Mouse (Mus musculus) kidney, postnatal 0 days (tissue): ENCODE data around the gene Dzank1. TPM values are rescaled to one million over a fixed set of nuclear protein-coding genes. Genes with fewer than 3 reads are reported as not detected.

Source experiments
- ATAC-seq: fragments of 200-750 bp; cut with Nextera tagmentation; replicated peaks from 2 replicates; pipeline ENCODE4 v1.8.0; 2017; ENCODE audit warnings: low read depth, moderate number of reproducible peaks, moderate TSS enrichment, moderate library complexity; ENCODE audit not compliant: low FRiP score
- DNase-seq: peaks from one replicate; pipeline ENCODE4 v3.0.0-alpha.2; 2016; ENCODE audit warnings: low spot score
- H3K27ac ChIP-seq: fragments of 300-500 bp; sonication (generic); 2 replicates; pipeline ENCODE4 v1.5.1; 2014; ENCODE audit warnings: mild to moderate bottlenecking
- H3K27me3 ChIP-seq: fragments of 300-500 bp; sonication (generic); 2 replicates; pipeline ENCODE4 v1.6.1; 2014; ENCODE audit warnings: low read length, mixed read lengths; ENCODE audit not compliant: insufficient read depth
- H3K36me3 ChIP-seq: fragments of 300-500 bp; sonication (generic); 2 replicates; pipeline ENCODE4 v1.6.1; 2014; ENCODE audit warnings: low read length, mixed read lengths; ENCODE audit not compliant: insufficient read depth
- H3K4me1 ChIP-seq: fragments of 300-500 bp; sonication (generic); replicated peaks from 2 replicates; pipeline ENCODE4 v1.6.1; 2014; ENCODE audit warnings: antibody characterized with exemption, low read length, mixed read lengths; ENCODE audit not compliant: insufficient read depth
- H3K4me2 ChIP-seq: fragments of 300-500 bp; sonication (generic); 2 replicates; pipeline ENCODE4 v1.6.1; 2014; ENCODE audit warnings: mild to moderate bottlenecking, low read length, moderate library complexity, mixed read lengths
- H3K4me3 ChIP-seq: fragments of 300-500 bp; sonication (generic); replicated peaks from 2 replicates; pipeline ENCODE4 v1.5.1; 2014; ENCODE audit warnings: low read depth, low read length
- H3K9ac ChIP-seq: fragments of 300-500 bp; sonication (generic); 2 replicates; pipeline ENCODE4 v1.6.1; 2014; ENCODE audit warnings: low read depth, low read length
- H3K9me3 ChIP-seq: fragments of 300-500 bp; sonication (generic); replicated peaks from 2 replicates; pipeline ENCODE4 v1.6.1; 2016; ENCODE audit warnings: low read length, inconsistent platforms, mixed read lengths
- CTCF ChIP-seq: IDR thresholded peaks from 2 replicates; pipeline ENCODE4 v1.5.1; 2016; ENCODE audit warnings: antibody characterized with exemption, low read depth, mild to moderate bottlenecking, moderate library complexity
- WGBS: fragments of 180-500 bp; shearing (Covaris S2); extraction: QIAGEN DNeasy Blood & Tissue Kit; methylation state at CpG from one replicate; pipeline ENCODE4 v1.1.7; 2014; 5-methylcytosine and 5-hydroxymethylcytosine counted together
- polyA plus RNA-seq: library from polyadenylated mRNA; unstranded; fragments of >200 nt; fragmentation: Nextera tagmentation; extraction: Ambion mirVana; gene quantifications from 2 replicates; pipeline ENCODE4 v1.2.1, GENCODE M21; 2015

The Dzank1 gene
- 1.5 and 1.7 TPM in 2 replicates for polyA plus RNA-seq

DNA sequence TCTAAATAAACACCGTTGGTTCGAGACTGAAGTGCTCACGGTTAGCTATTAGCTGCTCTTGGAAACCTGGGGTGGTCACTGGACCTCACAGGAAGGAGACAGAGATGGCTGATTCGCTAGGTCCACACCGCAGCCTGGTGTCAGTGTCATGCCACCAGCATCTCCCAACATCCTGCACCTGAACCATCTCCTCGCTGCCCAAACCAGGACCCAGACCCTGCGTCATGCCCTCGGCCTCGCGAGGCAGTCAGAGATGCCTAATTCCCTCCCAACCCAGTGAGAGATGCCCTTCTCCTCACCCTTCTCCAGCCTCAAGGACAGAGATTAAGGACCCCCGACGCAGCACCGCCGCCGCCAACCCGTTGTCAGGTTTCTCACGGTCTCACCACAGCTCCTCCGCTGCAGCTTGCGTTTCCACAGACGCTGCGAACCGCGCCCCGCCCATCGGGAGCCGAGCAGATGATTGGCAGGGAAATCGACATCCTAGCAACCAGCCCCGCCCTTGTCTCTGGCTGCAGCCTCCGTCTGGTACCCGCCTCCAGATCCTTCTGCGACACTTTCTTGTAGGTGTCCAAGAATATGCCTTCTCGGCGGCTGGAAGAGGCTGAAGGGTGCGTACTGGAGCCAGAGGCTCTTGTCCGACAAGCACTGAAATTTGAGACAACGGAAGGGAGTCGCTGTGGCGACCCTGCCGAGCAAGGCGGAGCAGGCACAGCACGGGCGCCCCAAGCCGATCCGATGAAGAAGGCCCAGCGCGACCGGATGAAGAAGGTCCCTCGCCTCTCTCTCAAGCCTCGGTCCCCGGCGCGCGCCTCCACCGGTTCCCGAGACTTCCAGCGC, at the start of gene Dzank1, which contains the start of gene Polr3f:
TSS of gene Dzank1 (minus strand) at position 434 of the 840 bp plus-strand sequence.
TSS of gene Polr3f (plus strand) at position 738 of the 840 bp plus-strand sequence.
- H3K9ac ChIP-seq = peak within 1 kb of the TSS; percentile 89
- ATAC-seq = peak; percentile 98
- H3K4me2 ChIP-seq = peak within 1 kb of the TSS; percentile 81
- WGBS = under 1% methylated on average over 56 of the region's 56 CpGs
- peak; percentile 99 for DNase-seq
- no peaks in the 10 kb centered on the region for H3K9me3 ChIP-seq
- 0 out of 2 replicates have a peak, but pooled peaks cover 3% of the 10 kb centered on the region for H3K36me3 ChIP-seq
- peak within 1 kb of the TSS; percentile 86 for H3K27ac ChIP-seq
- no peak for TF ChIP-seq CTCF
- no peaks in the 10 kb centered on the region for H3K27me3 ChIP-seq
- H3K4me1 ChIP-seq = no peaks in the 10 kb centered on the region
- peak within 1 kb of the TSS; percentile 79 for H3K4me3 ChIP-seq

- DNase-seq = peak; percentile 98
- Histone ChIP-seq H3K4me1 (peaks cover 11% of the 10 kb centered on the region), H3K9me3 (no peaks in the 10 kb centered on the region), H3K27ac (peak within 1 kb of the TSS; percentile 91), H3K4me2 (peak within 1 kb of the TSS; percentile 69), H3K4me3 (peak within 1 kb of the TSS; percentile 56), H3K27me3 (no peaks in the 10 kb centered on the region), H3K36me3 (no peaks in the 10 kb centered on the region), H3K9ac (peak within 1 kb of the TSS; percentile 66)
- peak; percentile 98 for ATAC-seq
- under 1% methylated on average over 44 of the region's 44 CpGs for WGBS
- no peak for TF ChIP-seq CTCF
These were observed 28.8 kb upstream of the Dzank1 start, which contains the start of gene Sec23b for GRCm38 (mm10) chr2:144555820-144556552. Gene Sec23b, plus strand, starts transcription at chr2:144556229.

DNA sequence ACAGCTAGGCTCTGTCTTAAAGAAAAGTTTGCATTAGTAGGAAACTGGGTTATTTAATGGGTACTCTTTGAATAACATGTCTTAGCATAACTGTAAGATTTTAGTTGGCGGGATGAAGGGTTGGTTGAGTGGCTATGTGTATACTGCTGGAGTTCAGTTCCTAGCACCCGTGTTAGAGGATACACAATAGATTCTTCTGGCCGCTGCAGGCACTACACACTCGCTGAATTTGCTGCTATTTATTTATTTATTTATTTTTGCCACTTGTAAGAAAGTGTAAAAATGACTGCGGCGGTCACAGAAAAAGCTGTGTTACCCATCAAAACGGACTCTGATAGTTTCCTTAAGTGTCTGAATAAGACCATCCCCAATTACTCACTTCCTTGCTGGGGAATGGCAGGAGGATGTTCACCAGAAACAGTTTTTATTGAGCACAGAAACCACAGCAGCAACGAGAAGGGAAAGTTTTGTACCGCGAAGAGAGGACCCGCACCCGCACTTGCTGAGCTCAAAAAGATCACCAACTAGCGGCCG, 28.1 kb upstream of the Dzank1 start:
- ATAC-seq = 0 out of 2 replicates have a peak, but pooled peaks have one; percentile 8
- no peaks in the 10 kb centered on the region for H3K9me3 ChIP-seq
- H3K27ac ChIP-seq = peak overlapping the region; percentile 91
- H3K4me3 ChIP-seq = peak overlapping the region; percentile 56
- peak overlapping the region; percentile 66 for H3K9ac ChIP-seq
- peaks cover 11% of the 10 kb centered on the region for H3K4me1 ChIP-seq
- H3K4me2 ChIP-seq = peak overlapping the region; percentile 69
- no peaks in the 10 kb centered on the region for H3K36me3 ChIP-seq
- WGBS = 1% methylated on average over 14 of the region's 14 CpGs
- TF ChIP-seq CTCF = no peak
- DNase-seq = peak; percentile 76
- H3K27me3 ChIP-seq = no peaks in the 10 kb centered on the region

DNA sequence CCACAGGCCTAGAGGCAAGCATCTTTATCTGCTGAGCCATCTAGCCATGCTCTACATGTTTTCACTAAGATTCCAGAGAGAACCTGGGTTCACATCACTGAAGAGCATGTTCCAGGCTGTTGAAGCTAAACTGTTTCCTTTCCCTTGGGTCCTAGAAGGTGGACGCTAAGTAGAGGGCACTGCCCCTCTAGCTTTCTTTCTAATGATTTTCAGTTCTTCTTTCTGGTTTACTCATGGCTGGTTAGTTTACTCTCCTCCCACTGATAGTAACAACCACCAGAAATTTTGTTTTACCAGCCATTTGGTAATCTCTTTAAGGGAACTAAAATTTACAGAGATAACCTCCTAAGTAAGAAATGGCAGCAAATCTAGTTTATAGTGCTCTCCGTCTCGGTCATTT, 26.7 kb upstream of the Dzank1 start:
- no peaks in the 10 kb centered on the region for H3K9me3 ChIP-seq
- H3K27ac ChIP-seq = no peak overlapping the region
- no peak overlapping the region for H3K4me3 ChIP-seq
- H3K27me3 ChIP-seq = no peaks in the 10 kb centered on the region
- H3K4me1 ChIP-seq = peaks cover 11% of the 10 kb centered on the region
- no peak overlapping the region for H3K4me2 ChIP-seq
- 93% methylated on average over 3 of the region's 3 CpGs for WGBS
- TF ChIP-seq CTCF = no peak
- DNase-seq (no peak), ATAC-seq (no peak)
- no peaks in the 10 kb centered on the region for H3K36me3 ChIP-seq
- H3K9ac ChIP-seq = no peak overlapping the region

DNA sequence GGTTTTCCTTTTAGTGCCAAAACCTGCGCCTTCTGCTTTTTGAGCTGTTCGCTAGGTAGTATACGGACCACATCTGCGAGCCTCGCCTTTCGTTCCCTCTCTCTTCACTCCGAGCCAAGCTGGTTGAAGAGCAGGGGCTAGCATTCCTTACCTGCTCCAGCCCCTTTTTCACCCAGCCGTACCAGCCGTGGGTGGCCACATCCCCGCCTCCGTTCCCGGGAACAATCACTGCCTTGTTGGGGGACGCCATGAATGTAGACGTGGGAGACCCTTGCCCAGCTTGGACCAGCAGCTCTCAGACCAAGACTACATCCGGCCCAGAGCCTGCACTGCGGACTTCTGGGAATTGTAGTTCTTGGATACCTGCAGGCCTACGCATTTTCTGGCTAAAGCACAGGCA, 23.3 kb upstream of the Dzank1 start, which contains the start of gene Rbbp9:
TSS of gene Rbbp9 (minus strand) at position 341 of the 400 bp plus-strand sequence.
- WGBS = under 1% methylated on average over 17 of the region's 17 CpGs
- Histone ChIP-seq H3K27ac (peak within 1 kb of the TSS; percentile 43), H3K4me2 (peak within 1 kb of the TSS; percentile 53), H3K4me3 (peak within 1 kb of the TSS; percentile 70), H3K27me3 (no peaks in the 10 kb centered on the region), H3K4me1 (0 out of 2 replicates have a peak, but pooled peaks cover 4% of the 10 kb centered on the region), H3K36me3 (0 out of 2 replicates have a peak, but pooled peaks cover 5% of the 10 kb centered on the region), H3K9ac (peak within 1 kb of the TSS; percentile 61), H3K9me3 (no peaks in the 10 kb centered on the region)
- peak; percentile 89 for DNase-seq
- ATAC-seq = peak; percentile 88
- TF ChIP-seq CTCF = no peak
